Mouse (Mus musculus): Measurements from ENCODE around the gene Sf3b2. TPM values are rescaled to one million over a fixed set of nuclear protein-coding genes. Genes with fewer than 3 reads are reported as not detected.
"Not testable (repeated sequence)": the region's sequence is repeated elsewhere in the genome, so short reads cannot be mapped to it uniquely, and the experiment has no call there.

Sf3b2 gene
- total RNA-seq, 2 experiments from 2014 or later, result 195 to 199 TPM

DNA sequence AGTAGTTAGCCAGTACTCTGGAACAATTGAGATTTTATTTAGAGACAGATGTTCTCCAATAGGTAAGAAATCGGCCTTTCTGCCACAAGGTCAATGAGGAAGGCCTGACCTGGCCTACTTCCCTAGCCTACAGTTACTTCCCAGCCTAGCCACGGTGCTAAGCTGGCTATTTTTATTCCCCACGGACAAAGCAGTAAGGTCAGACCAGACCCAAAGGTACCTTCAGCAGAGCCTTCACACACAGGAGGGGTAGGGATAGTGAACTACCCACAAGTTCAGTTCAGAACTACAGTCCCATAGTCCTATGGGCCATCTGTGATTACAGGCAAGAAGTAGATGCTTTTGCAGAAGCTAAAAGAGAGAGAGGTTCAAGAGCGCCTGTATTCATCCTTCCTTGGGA is 21.3 kb downstream of the Sf3b2 start:
- no peak for DNase-seq (ENCODE audit: low spot score in 2 of 2)

- peak; percentile 85 to 88 for DNase-seq (ENCODE audit: low spot score in 2 of 2)
These were observed 22.2 kb downstream of the Sf3b2 start, which contains the start of gene Pacs1 for GRCm38 (mm10) chr19:5272801-5273733. Pacs1 (minus strand) TSS chr19:5273119.

DNA sequence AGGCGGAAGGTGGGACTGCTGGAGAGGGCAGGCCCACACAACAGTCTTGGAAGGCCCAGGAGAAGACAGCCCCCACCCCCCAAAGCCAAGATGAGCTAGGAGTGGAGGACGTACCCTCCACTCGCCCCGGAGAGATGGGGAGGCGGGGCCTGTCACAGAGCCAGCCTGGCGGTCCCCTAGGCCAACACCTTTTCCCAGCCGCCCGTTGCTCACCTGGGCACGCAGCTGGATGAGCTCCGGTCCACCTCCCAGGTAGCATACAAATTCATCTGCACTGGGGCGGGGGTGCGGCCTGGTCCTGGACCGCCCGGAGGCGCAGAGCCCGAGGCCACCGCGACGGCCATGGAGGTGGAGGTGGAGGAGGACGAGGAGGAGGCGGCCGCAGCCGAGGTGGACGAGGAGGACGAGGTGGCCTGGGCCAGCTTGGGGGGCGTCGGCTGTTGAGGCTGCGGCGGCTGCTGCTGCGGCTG is 22.9 kb downstream of the Sf3b2 start:
- DNase-seq (ENCODE audit: low spot score in 2 of 2), result peak; percentile 27 to 34

- no peak for DNase-seq (ENCODE audit: low spot score in 2 of 2)
These were observed 23.8 kb downstream of the Sf3b2 start for GRCm38 (mm10) chr19:5271430-5271829.

- DNase-seq (ENCODE audit: low spot score in 2 of 2), result no peak
These were observed 25.9 kb downstream of the Sf3b2 start for GRCm38 (mm10) chr19:5269392-5269791.

GRCm38 (mm10) chr19:5268875-5269274 is 26.4 kb downstream of the Sf3b2 start:
- DNase-seq (ENCODE audit: low spot score in 2 of 2), result no peak

DNA sequence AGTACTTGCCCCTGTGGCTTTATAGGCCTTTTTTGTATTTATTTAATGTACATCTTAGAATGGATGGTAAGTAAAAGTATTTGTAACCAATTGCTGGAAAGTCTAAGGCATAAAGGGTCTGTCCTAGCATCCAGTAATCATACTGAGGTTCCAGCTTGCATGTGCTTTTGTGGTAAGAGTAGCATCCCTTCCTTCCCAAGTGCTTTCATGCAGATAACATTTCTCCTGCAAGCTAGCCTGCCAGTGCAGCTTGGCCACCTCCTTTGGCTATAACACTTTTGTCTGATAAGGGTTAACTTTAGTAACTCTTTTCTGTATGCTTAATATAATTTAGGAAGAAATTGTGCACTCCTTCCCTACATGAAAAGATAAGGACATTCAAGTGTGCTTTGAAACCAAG is 27.2 kb downstream of the Sf3b2 start:
- DNase-seq (ENCODE audit: low spot score in 2 of 2), result no peak

- DNase-seq (ENCODE audit: low spot score in 2 of 2), result no peak
These were observed 28.2 kb downstream of the Sf3b2 start for GRCm38 (mm10) chr19:5267015-5267414.

DNA sequence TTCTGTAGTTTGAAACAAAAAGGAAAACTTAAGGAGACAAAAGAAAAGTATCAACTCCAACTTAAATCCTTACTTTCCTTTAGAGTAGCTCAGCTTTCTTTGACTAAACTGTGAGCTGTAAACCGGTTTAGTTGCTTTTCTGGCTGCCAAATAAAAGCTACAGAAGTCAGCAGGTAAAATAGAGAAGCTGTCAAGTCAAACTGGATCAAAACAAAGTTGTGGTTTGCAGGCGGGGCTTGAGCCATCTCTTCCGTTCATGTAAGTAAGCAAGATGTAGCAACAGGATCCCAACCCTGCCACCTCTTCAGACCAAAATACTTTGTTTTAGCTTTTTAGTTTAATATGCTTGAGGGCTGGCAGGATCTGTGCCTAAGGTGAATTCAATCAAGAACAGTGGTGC is 38.1 kb downstream of the Sf3b2 start:
- DNase-seq (ENCODE audit: low spot score in 2 of 2), result no peak

DNA sequence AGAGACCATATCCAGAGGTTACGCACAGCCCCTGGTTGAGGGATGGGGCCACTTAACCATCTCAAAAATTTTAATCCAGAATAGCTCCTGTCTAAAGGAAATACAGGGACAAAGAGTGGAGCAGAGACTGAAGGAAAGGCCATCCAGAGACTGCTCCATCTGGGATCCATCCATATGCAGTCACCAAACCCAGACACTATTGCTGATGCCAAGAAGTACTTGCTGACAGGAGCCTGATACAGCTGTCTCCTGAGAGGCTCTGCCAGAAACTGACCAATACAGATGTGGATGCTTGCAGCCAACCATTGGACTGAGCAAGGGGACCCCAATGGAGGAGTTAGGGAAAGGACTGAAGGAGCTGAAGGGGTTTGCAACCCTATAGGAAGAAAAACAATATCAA is 58.3 kb downstream of the Sf3b2 start:
- not testable (repeated sequence) for DNase-seq (ENCODE audit: low spot score in 2 of 2)

DNA sequence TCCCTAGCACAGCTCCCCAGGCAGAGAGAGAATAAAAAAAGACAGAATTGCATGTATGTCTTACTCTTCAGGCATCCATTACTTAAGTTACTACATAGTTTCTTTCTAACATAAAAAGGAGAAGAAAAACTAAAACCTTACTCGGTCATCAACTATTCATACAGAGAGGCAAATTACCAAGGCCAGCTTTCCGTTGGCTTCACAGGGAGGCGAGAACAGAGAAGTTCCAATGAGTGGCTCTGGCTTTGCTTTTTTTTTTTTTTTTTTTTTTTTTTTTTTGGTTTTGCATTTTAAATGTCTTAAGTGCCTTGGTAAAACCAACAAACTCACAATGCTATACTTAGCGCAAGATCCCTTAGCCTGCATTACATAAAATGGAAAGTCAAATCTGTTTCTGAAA is 62.6 kb downstream of the Sf3b2 start:
- DNase-seq (ENCODE audit: low spot score in 2 of 2), result no peak

DNA sequence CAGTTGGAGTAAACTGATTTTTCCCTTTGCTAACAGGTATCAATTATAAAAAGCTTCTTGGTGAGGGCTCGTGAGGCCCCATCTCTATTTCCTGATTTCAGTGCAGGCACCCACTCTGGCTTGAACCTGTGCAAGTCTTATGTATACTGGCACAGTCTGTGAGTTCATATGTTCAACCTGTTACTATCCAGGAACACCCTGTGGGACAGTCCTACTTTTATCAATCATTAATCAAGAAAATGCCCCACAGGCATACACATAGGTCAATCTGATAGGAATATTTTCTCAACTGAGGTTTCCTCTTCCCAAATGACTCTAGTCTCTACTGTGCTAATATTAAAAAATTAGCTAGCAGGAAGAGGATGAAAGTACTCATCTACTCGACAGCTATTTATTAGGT is 65.1 kb downstream of the Sf3b2 start:
- no peak for DNase-seq (ENCODE audit: low spot score in 2 of 2)

DNA sequence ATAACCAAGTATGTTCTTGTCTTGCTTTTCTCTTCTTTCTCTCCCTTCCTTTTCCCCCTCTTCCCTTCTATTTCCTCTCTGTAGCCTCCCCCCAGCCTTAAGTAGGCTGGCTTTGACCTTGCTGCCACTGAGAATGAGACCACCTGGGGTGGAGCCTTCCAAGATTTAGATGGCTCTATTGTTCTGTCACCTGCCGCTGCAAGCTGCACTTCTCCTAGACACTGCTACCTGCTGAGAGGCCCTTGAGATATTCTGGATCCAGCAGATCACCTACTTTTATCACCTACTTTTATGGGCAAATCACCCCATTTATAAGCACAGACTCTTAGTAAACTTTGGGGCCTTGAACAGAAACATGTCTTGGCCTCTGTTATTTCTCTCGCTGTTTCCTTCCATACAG is 70.6 kb downstream of the Sf3b2 start:
- no peak for DNase-seq (ENCODE audit: low spot score in 2 of 2)

- no peak for DNase-seq (ENCODE audit: low spot score in 2 of 2)
These were observed 71.2 kb downstream of the Sf3b2 start for GRCm38 (mm10) chr19:5224077-5224476.

Other genes with a start within 250 kb of the Sf3b2 start
- 10 to 100 TPM; 68.7 to 72.6 TPM for gene Rin1, start 245.0 kb downstream of the Sf3b2 start, total RNA-seq (2021)
- gene Cd248, start 227.4 kb downstream of the Sf3b2 start, total RNA-seq (2021), result 1 to 10 TPM; 6.5 to 7.7 TPM
- gene Tmem151a, start 209.9 kb downstream of the Sf3b2 start, total RNA-seq (2021), result 100 to 1,000 TPM; 133 to 135 TPM
- gene Yif1a, start 206.9 kb downstream of the Sf3b2 start, total RNA-seq (2021), result 10 to 100 TPM; 25.8 to 28.0 TPM
- 100 to 1,000 TPM; 783 to 856 TPM for gene Cnih2, start 196.9 kb downstream of the Sf3b2 start, total RNA-seq (2021)
- 100 to 1,000 TPM; 177 to 181 TPM for gene Rab1b, start 188.4 kb downstream of the Sf3b2 start, total RNA-seq (2021)
- gene Klc2, start 176.9 kb downstream of the Sf3b2 start, total RNA-seq (2021), result 100 to 1,000 TPM; 193 to 211 TPM
- 10 to 100 TPM; 59.6 to 63.9 TPM for gene Pacs1, start 22.3 kb downstream of the Sf3b2 start, total RNA-seq (2021)
- 100 to 1,000 TPM; 129 to 132 TPM for gene Gal3st3, start 2.9 kb upstream of the Sf3b2 start, total RNA-seq (2021)
- gene Catsper1, start 40.3 kb upstream of the Sf3b2 start, total RNA-seq (2021), result not detected
- 1 to 10 TPM; 5.4 to 5.9 TPM for gene Cst6, start 54.1 kb upstream of the Sf3b2 start, total RNA-seq (2021)
- gene Eif1ad, start 71.3 kb upstream of the Sf3b2 start, total RNA-seq (2021), result 10 to 100 TPM; 21.8 to 25.0 TPM
- 10 to 100 TPM; 83.0 to 97.1 TPM for gene Banf1, start 71.7 kb upstream of the Sf3b2 start, total RNA-seq (2021)
- gene Sart1, start 93.2 kb upstream of the Sf3b2 start, total RNA-seq (2021), result 10 to 100 TPM; 81.1 to 91.5 TPM
- gene Tsga10ip, start 107.1 kb upstream of the Sf3b2 start, total RNA-seq (2021), result under 1 TPM in 1 of 2 experiments, not detected in 1; 0.67 TPM
- 100 to 1,000 TPM; 269 to 270 TPM for gene Drap1, start 129.5 kb upstream of the Sf3b2 start, total RNA-seq (2021)
- gene AI837181, start 129.7 kb upstream of the Sf3b2 start, total RNA-seq (2021), result 10 to 100 TPM; 63.0 to 63.6 TPM
- gene Fosl1, start 152.1 kb upstream of the Sf3b2 start, total RNA-seq (2021), result not detected
- 10 to 100 TPM; 29.9 to 31.8 TPM for gene Ccdc85b, start 162.4 kb upstream of the Sf3b2 start, total RNA-seq (2021)
- gene Fibp, start 165.2 kb upstream of the Sf3b2 start, total RNA-seq (2021), result 100 to 1,000 TPM in 1 of 2 experiments, 10 to 100 TPM in 1; 96.3 to 101 TPM
- gene Ctsw, start 173.1 kb upstream of the Sf3b2 start, total RNA-seq (2021), result 1 to 10 TPM in 1 of 2 experiments, under 1 TPM in 1; 0.41 to 1.2 TPM
- 10 to 100 TPM; 16.8 to 20.9 TPM for gene Efemp2, start 178.5 kb upstream of the Sf3b2 start, total RNA-seq (2021)
- gene Mus81, start 192.9 kb upstream of the Sf3b2 start, total RNA-seq (2021), result 10 to 100 TPM; 34.3 to 35.6 TPM
- 1,000 to 10,000 TPM; 1,666 to 1,748 TPM for gene Cfl1, start 195.0 kb upstream of the Sf3b2 start, total RNA-seq (2021)
- gene 1700020D05Rik, start 208.3 kb upstream of the Sf3b2 start, total RNA-seq (2021), result 1 to 10 TPM; 6.3 to 8.1 TPM
- gene Snx32, start 215.1 kb upstream of the Sf3b2 start, total RNA-seq (2021), result 10 to 100 TPM; 70.5 to 74.2 TPM

Measured in layer of hippocampus, postnatal 14 days (tissue).